Mouse (Mus musculus): Measurements from ENCODE around the gene Suds3. TPM values are rescaled to one million over a fixed set of nuclear protein-coding genes. Genes with fewer than 3 reads are reported as not detected.

Gene Suds3
- polyA plus RNA-seq, 1 experiment from 2014 or later = 99.1 TPM

- H3K4me3 ChIP-seq = peak overlapping the region; percentile 91
Measured at GRCm38 (mm10) chr5:117118850-117119249, 2.9 kb upstream of the Suds3 start.

DNA sequence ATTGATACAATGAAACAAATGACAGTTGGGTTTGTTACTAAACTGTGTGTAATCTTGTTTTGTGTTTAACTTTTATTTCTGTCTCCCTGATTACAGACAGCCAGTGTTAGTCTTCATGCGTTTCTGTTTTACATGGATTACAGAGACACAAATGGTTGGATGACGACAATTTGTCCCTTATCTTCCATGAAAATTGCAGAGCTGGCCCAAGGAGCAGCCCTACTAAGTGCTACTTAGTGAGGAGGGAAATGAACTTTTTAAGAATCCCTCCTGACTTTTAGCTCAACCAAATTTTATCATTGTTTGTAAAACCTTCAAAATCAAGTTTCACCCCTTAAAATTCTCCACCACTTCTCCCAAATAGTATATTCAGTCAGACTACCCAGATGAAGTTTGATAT is 2.3 kb upstream of the Suds3 start:
- Histone ChIP-seq H3K9me3 (no peaks in the 10 kb centered on the region), H3K27me3 (no peaks in the 10 kb centered on the region; the same call in 1 of the 2 replicates), H3K9ac (replicated peaks) (no peak overlapping the region), H3K4me3 (no peak overlapping the region), H3K4me2 (replicated peaks) (no peak overlapping the region), H3K27ac (replicated peaks) (no peak overlapping the region), H3K36me3 (no peaks in the 10 kb centered on the region), H3K4me1 (peaks cover 33% of the 10 kb centered on the region)
- 87% methylated on average over 2 of the region's 2 CpGs for WGBS
- ATAC-seq (replicated peaks) = no peak

More at GRCm38 (mm10) chr5:117118850-117119249, 2.9 kb upstream of the Suds3 start:
- no peaks in the 10 kb centered on the region; the same call in 1 of the 2 replicates for H3K27me3 ChIP-seq
- no peak overlapping the region for H3K27ac ChIP-seq (replicated peaks)
- no peaks in the 10 kb centered on the region for H3K9me3 ChIP-seq
- H3K36me3 ChIP-seq = no peaks in the 10 kb centered on the region
- no peak for ATAC-seq (replicated peaks)
- peaks cover 33% of the 10 kb centered on the region for H3K4me1 ChIP-seq
- WGBS = 57% methylated on average over 8 of the region's 8 CpGs
- no peak overlapping the region for H3K9ac ChIP-seq (replicated peaks)
- peak overlapping the region; percentile 88; the same call in 1 of the 2 replicates for H3K4me2 ChIP-seq (replicated peaks)

DNA sequence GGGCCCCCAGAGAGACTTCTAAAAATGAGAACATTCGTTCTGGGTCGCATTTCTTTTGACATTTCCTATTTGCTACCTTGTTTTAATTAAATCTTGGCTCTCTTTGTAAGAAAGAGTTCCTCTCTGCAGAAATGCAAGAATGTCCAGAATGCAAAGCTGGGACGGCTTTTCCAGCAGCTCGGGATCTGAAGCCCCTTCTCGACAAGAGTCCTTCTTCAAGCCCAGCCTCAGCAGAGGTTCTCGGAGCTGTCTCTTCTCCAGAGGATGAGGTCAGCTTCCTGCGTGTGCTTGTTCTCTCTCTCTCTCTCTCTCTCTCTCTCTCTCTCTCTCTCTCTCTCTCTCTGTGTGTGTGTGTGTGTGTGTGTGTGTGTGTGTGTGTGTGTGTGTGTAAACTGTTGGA is 1.8 kb upstream of the Suds3 start:
- WGBS = 78% methylated on average over 7 of the region's 7 CpGs
- no peaks in the 10 kb centered on the region for H3K9me3 ChIP-seq
- no peak for ATAC-seq (replicated peaks)

GRCm38 (mm10) chr5:117117241-117117640 is 1.3 kb upstream of the Suds3 start:
- no peak for ATAC-seq (replicated peaks)
- no peak overlapping the region for H3K9ac ChIP-seq (replicated peaks)
- WGBS = 87% methylated on average over 2 of the region's 2 CpGs
- peaks cover 8% of the 10 kb centered on the region; the same call in 1 of the 2 replicates for H3K36me3 ChIP-seq
- H3K27me3 ChIP-seq = no peaks in the 10 kb centered on the region; the same call in 1 of the 2 replicates
- peaks cover 33% of the 10 kb centered on the region for H3K4me1 ChIP-seq
- no peaks in the 10 kb centered on the region for H3K9me3 ChIP-seq
- H3K27ac ChIP-seq (replicated peaks) = no peak overlapping the region
- H3K4me3 ChIP-seq = no peak overlapping the region
- no peak overlapping the region for H3K4me2 ChIP-seq (replicated peaks)

More for the DNA sequence above, 1.8 kb upstream of the Suds3 start:
- no peak overlapping the region for H3K4me3 ChIP-seq
- H3K36me3 ChIP-seq = peaks cover 4% of the 10 kb centered on the region; the same call in 1 of the 2 replicates
- H3K4me1 ChIP-seq = peaks cover 33% of the 10 kb centered on the region
- H3K4me2 ChIP-seq (replicated peaks) = no peak overlapping the region
- no peak overlapping the region for H3K9ac ChIP-seq (replicated peaks)
- no peak overlapping the region for H3K27ac ChIP-seq (replicated peaks)
- H3K27me3 ChIP-seq = no peaks in the 10 kb centered on the region; the same call in 1 of the 2 replicates

DNA sequence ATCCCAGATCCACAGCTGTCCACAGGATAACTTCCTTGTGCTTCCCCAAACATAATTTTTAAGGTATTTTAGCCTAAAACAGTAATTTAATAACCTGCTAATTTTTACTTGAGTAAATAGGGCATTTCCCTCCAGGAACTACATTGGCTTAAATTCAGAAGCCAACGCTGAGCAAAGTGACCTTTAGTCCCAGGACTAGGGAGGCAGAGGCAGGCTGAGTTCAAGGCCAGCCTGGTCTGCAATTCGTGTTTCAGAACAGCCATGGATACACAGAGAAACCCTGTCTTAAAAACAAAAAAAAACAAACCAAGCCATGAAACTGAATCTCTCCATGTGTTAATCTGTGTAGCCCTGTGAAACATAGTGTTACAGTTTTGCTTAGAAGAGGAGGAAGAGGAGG is 747 bp upstream of the Suds3 start:
- Histone ChIP-seq H3K9ac (replicated peaks) (no peak overlapping the region), H3K27me3 (no peaks in the 10 kb centered on the region), H3K36me3 (peaks cover 12% of the 10 kb centered on the region), H3K4me1 (peaks cover 31% of the 10 kb centered on the region), H3K27ac (replicated peaks) (no peak overlapping the region), H3K9me3 (no peaks in the 10 kb centered on the region), H3K4me3 (no peak overlapping the region), H3K4me2 (replicated peaks) (no peak overlapping the region)
- WGBS = 67% methylated on average over 2 of the region's 2 CpGs
- no peak for ATAC-seq (replicated peaks)

DNA sequence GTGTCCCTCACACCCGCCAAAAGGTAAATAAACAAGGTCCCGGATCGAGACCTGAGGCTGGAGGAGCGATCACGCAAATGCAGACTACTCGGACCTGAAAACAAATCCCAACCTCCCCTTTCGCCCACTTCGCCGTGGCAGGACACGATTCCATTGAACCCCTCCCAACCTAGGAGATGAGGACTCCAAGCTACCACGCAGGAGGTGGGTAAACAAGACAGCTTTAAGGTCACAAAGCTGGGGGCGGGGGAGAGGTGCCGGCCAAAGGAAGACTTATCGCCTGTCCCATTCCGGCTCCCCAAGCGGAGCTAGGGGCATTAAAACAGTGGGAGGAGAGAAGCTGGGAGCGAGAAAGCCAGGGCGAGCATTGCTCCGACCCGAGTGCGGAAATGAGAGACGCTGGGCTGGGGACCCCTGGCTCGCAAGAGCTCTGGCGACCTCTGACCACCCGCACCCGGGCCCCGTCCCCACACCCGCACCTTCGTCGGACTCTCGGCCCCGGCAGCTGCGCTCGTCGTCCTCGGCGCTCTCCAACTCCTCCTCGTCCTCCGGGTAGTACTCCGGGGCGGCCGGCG is 633 bp downstream of the Suds3 start:
- Histone ChIP-seq H3K36me3 (peaks cover 19% of the 10 kb centered on the region), H3K27ac (replicated peaks) (peak overlapping the region; percentile 88), H3K4me1 (peaks cover 17% of the 10 kb centered on the region), H3K4me2 (replicated peaks) (peak overlapping the region; percentile 78), H3K9me3 (no peaks in the 10 kb centered on the region), H3K27me3 (no peaks in the 10 kb centered on the region), H3K9ac (replicated peaks) (peak overlapping the region; percentile 88), H3K4me3 (peak overlapping the region; percentile 96)
- no peak; the same call in 1 of the 2 replicates for ATAC-seq (replicated peaks)
- under 1% methylated on average over 41 of the region's 43 CpGs for WGBS

DNA sequence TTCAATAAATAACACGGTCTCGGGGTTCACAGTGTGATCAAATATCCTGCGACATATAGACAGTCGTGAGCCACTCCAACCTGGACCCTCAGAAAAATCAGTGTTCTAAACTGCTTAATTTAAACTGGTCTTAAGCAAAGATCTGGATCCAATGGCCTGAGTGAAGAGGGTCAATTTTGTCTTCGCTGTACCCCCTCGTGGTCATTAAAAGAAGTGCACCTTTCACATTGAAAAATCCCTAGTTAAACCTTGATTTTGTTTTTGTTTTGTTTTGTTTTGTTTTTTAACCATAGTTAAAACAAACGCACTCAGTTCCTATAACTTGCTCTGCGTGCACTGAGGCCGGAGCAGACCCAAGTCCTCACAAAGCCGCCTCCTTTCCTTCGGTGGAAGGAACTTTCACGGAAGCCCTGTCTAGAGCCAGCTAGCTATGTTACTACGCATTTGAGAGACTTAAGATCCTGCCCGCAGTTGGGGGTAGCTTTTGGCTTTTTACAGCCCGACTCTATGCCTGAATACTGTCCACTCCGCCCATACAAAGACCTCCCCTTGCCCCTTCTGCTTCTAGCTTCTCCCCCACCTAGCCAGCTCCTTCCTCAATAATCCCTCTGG is 1.2 kb downstream of the Suds3 start:
- Histone ChIP-seq H3K4me2 (replicated peaks) (peak overlapping the region; percentile 78), H3K27ac (replicated peaks) (peak overlapping the region; percentile 88), H3K27me3 (no peaks in the 10 kb centered on the region), H3K4me1 (peaks cover 17% of the 10 kb centered on the region), H3K36me3 (peaks cover 19% of the 10 kb centered on the region), H3K9me3 (no peaks in the 10 kb centered on the region), H3K9ac (replicated peaks) (peak overlapping the region; percentile 88), H3K4me3 (peak overlapping the region; percentile 96)
- no peak for ATAC-seq (replicated peaks)
- WGBS = 5% methylated on average over 16 of the region's 16 CpGs

DNA sequence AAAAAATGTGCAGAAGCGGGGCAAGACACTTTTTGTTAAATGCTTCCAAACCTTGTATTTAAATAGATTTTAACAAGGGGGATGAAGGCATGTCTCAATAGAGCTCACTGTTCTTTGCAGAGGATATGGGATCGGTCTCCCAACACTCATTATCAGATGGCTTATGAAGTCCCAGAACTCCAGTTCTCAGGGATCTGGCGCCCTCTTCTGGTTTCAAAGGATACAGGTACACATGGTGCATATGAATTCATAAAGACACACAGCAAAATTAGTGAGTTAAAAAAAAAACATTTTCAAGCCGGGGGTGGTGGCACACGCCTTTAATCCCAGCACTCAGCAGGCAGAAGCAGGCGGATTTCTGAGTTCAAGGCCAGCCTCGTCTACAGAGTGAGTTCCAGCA is 2.6 kb downstream of the Suds3 start:
- H3K4me1 ChIP-seq = peaks cover 14% of the 10 kb centered on the region
- H3K4me3 ChIP-seq = no peak overlapping the region
- WGBS = 90% methylated on average over 7 of the region's 7 CpGs
- no peak for ATAC-seq (replicated peaks)
- no peak overlapping the region for H3K4me2 ChIP-seq (replicated peaks)
- peaks cover 32% of the 10 kb centered on the region for H3K36me3 ChIP-seq
- H3K9me3 ChIP-seq = no peaks in the 10 kb centered on the region
- H3K9ac ChIP-seq (replicated peaks) = no peak overlapping the region
- H3K27me3 ChIP-seq = no peaks in the 10 kb centered on the region
- H3K27ac ChIP-seq (replicated peaks) = no peak overlapping the region

DNA sequence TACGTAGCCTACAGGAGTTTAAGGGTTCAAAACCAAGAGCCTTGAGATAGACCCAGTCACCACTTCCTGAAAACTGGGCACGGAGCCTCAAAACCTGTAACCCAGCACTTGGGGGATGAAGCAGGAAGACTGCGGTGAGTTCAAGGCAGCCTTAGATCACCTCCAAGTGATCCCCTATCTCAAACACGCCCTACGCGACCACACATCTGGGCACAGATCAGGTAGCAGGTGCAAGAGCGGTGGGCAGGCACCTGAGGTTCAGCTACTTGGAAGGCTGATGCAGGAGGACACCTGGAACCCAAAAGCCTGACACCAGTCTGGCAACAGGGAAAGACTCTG is 4.2 kb downstream of the Suds3 start:
- H3K4me2 ChIP-seq (replicated peaks) = no peak overlapping the region
- H3K36me3 ChIP-seq = peaks cover 46% of the 10 kb centered on the region
- no peaks in the 10 kb centered on the region for H3K9me3 ChIP-seq
- WGBS = 97% methylated on average over 7 of the region's 7 CpGs
- H3K9ac ChIP-seq (replicated peaks) = no peak overlapping the region
- H3K4me1 ChIP-seq = peaks cover 14% of the 10 kb centered on the region
- no peaks in the 10 kb centered on the region for H3K27me3 ChIP-seq
- ATAC-seq (replicated peaks) = no peak
- H3K27ac ChIP-seq (replicated peaks) = no peak overlapping the region
- H3K4me3 ChIP-seq = no peak overlapping the region

- Histone ChIP-seq H3K4me3 (no peak overlapping the region), H3K4me1 (peaks cover 13% of the 10 kb centered on the region), H3K4me2 (replicated peaks) (no peak overlapping the region), H3K27ac (replicated peaks) (no peak overlapping the region), H3K9ac (replicated peaks) (no peak overlapping the region), H3K9me3 (no peaks in the 10 kb centered on the region), H3K27me3 (no peaks in the 10 kb centered on the region), H3K36me3 (peaks cover 51% of the 10 kb centered on the region)
- 91% methylated on average over 16 of the region's 16 CpGs for WGBS
- no peak for ATAC-seq (replicated peaks)
Measured at GRCm38 (mm10) chr5:117111064-117111773, 4.7 kb downstream of the Suds3 start.

DNA sequence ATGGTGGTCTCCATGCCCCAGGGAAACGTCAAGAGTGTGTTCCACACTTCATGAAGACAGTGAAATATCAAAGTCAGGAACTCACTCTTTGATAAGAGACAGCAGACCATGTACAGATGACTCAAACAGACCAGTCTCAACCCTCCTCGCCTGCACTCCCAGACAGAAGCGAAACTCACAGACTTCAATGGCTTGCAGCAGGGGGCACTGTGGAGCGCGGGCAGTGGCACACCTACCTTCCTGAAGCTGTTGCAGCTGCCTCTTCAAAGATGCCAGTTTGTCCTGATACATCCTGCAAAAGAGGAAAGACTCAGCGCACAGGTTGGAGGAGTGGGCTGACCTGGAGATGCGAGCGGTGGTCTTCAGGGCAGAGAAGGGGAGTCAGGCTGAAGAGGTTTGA is 6.4 kb downstream of the Suds3 start:
- 86% methylated on average over 8 of the region's 8 CpGs for WGBS
- Histone ChIP-seq H3K4me1 (peaks cover 14% of the 10 kb centered on the region), H3K4me3 (no peak overlapping the region), H3K27me3 (no peaks in the 10 kb centered on the region), H3K9ac (replicated peaks) (no peak overlapping the region), H3K4me2 (replicated peaks) (no peak overlapping the region), H3K36me3 (peaks cover 63% of the 10 kb centered on the region), H3K27ac (replicated peaks) (no peak overlapping the region), H3K9me3 (no peaks in the 10 kb centered on the region)
- no peak for ATAC-seq (replicated peaks)

DNA sequence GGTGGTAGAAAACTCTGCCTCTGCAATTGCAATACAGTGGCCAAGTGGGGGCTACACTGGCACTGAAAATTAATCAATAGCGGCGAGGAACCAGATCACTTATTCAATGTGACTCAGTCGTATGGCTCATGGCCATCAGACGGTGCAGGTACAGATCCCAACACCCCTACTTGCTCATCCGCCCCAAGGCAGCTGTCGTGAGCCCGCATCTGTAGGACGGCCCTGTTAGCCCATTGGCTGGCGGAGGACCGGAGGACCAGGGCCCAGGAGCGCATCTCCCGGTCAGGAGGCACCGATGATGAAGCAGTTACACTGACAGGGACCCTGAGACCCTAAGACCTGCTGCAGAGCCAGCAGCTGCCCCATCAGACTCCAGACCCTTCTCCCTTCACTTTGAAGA is 7.2 kb downstream of the Suds3 start:
- peaks cover 68% of the 10 kb centered on the region for H3K36me3 ChIP-seq
- 95% methylated on average over 13 of the region's 13 CpGs for WGBS
- no peak overlapping the region for H3K27ac ChIP-seq (replicated peaks)
- H3K4me3 ChIP-seq = no peak overlapping the region
- no peaks in the 10 kb centered on the region for H3K27me3 ChIP-seq
- no peak overlapping the region for H3K9ac ChIP-seq (replicated peaks)
- no peak for ATAC-seq (replicated peaks)
- no peaks in the 10 kb centered on the region for H3K9me3 ChIP-seq
- H3K4me1 ChIP-seq = peaks cover 8% of the 10 kb centered on the region
- H3K4me2 ChIP-seq (replicated peaks) = no peak overlapping the region

Data from forebrain, embryonic 15.5 days (tissue).